In the genomic region with DNA sequence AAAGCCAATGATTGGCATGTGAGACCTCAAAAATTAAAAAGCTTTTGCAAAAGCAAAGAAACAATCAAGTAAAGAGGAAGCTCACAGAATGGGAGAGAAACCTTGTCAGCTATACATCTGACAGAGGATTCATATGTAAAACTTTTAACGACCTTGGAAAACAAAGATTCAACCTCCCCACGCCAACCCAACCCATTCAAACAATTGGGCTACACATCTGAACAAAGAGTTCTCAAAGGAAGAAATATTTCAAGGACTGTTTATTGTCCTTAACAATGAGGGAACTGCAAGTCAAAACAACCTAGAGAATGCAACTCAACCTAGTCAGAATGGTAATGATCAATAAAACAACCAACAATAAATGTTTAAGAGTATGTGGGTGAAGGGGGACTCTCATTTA, we compare ENCODE assay signal across 17 mouse cellular contexts.
DNase-seq lines count a peak whose midpoint lies in the region; TF ChIP-seq lines count a peak whose summit lies in the region.
"Had no signal": no experiment of that assay in that cellular context is flagged by ENCODE, and none has a peak within 500 bp of the region (broad histone marks: within the 10 kb centered on the region; RNA-seq: fewer than 3 reads in every experiment).

No protein-coding gene starts in this region.

- TF ChIP-seq POLR2A in embryonic fibroblast, embryonic 13.5 days (IDR thresholded peaks at IDR 0.05; ENCODE audit: low read depth, low read length), result no peak

- DNase-seq in ES-CJ7 (ENCODE audit: low read depth, low spot score) (peak; percentile 76), R1 (ENCODE audit: low read depth, low spot score) (peak; percentile 85)
- no peak for DNase-seq in lung, postnatal 10 days
- no peak for DNase-seq in lung, postnatal 36 days
- DNase-seq: adrenal gland, adult 8-10 months; B cell, adult 2 months; cerebellum, adult 11-12 months; cerebellum, adult 2 months; cerebellum, adult 9-10 months; cerebellum, postnatal 10 days; cerebellum, postnatal 25 days had no signal

- H3K4me3 ChIP-seq in embryonic fibroblast, embryonic 13.5 days (ENCODE audit: insufficient read depth, low read length), result no peak overlapping the region
- H3K4me3 ChIP-seq: embryonic facial prominence, embryonic 10.5 days; embryonic facial prominence, embryonic 12.5 days; erythroblast, embryonic 14.5 days; forebrain, embryonic 10.5 days; forebrain, embryonic 12.5 days had no signal

- 0 out of 2 replicates have a peak overlapping the region, but pooled peaks have one; percentile 70 for H3K27ac ChIP-seq in embryonic fibroblast, embryonic 13.5 days (ENCODE audit: insufficient read depth, low read length)
- H3K27ac ChIP-seq: embryonic facial prominence, embryonic 10.5 days; embryonic facial prominence, embryonic 12.5 days; forebrain, embryonic 10.5 days; forebrain, embryonic 12.5 days had no signal

- peaks cover 10% of the 10 kb centered on the region for H3K4me1 ChIP-seq in embryonic fibroblast, embryonic 13.5 days (ENCODE audit: control insufficient read depth, insufficient read depth, low read length)
- H3K4me1 ChIP-seq: embryonic facial prominence, embryonic 10.5 days; embryonic facial prominence, embryonic 12.5 days; forebrain, embryonic 10.5 days; forebrain, embryonic 12.5 days had no signal

- TF ChIP-seq CTCF in embryonic fibroblast, embryonic 13.5 days (IDR thresholded peaks at IDR 0.05; ENCODE audit: borderline replicate concordance, insufficient read depth, low read length), result no peak

Comparison
In these comparisons a context has a peak if more than half of its experiments do, and no peak if none do; other contexts are left out.
1. DNase-seq: peak in ES-CJ7 (single experiment) and R1 (single experiment); none in lung, postnatal 10 days (single experiment) and lung, postnatal 36 days (single experiment).